Mouse (Mus musculus): ENCODE data around the gene Hoxb9. TPM values are rescaled to one million over a fixed set of nuclear protein-coding genes. Genes with fewer than 3 reads are reported as not detected.
A peak's percentile ranks its signal among the peaks of the same experiment; 100 is the strongest.

Hoxb9 gene
- total RNA-seq, 2 experiments from 2014 or later: 86.0 to 93.6 TPM

DNA sequence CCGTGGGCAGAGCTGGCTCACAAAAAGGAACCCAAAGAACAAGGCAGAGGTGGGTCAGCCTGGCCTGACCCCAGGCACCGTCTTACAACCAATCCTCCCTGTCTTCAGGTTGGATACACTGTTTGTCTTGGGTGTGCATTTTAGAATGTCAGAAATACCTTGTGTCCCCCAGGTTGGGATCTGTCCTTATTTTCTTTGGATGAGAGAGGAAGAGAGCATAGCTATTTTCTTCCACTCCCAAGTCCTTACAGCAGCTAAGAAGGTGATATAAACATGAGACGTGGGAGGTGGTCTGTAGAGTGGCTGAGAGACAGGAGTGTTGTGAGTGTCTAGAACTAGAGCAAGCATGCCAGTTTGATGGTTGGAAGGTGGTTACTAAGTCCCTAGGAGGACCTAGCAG, 26.2 kb downstream of the Hoxb9 start:
- no peak for DNase-seq (ENCODE audit: low spot score in 2 of 2)

DNA sequence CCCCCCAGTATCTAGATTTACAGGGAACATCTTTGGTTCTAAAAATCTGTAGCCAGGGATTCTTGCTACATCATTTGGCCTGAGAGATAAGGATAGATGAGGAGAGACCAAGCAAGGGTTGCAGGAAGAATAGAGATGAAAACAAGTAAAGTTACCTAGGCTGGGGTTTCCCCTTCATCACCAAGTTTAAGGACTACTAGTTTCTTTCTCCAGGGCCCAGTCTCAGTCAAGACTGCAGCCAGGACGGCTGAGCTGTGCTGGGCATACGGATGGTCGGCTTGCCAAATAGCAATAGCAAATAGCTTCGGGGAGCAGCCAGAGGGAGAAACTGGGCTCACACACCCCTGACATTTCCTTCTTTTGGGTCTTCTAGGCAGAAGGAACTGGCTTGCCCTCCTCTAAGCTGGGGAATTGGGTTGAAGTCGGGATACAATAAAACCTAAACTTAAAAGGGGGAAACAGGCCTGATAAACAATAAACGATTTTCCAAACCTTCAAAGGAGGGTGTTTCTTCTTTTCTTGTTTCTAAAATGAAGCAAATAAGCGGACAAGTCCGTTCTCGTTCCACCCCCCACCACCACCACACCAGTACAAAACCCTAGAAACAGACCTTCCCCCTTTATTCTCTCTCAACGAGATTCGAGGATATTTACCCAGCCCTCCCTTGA, 26.8 kb downstream of the Hoxb9 start:
- no peak for DNase-seq (ENCODE audit: low spot score in 2 of 2)

DNA sequence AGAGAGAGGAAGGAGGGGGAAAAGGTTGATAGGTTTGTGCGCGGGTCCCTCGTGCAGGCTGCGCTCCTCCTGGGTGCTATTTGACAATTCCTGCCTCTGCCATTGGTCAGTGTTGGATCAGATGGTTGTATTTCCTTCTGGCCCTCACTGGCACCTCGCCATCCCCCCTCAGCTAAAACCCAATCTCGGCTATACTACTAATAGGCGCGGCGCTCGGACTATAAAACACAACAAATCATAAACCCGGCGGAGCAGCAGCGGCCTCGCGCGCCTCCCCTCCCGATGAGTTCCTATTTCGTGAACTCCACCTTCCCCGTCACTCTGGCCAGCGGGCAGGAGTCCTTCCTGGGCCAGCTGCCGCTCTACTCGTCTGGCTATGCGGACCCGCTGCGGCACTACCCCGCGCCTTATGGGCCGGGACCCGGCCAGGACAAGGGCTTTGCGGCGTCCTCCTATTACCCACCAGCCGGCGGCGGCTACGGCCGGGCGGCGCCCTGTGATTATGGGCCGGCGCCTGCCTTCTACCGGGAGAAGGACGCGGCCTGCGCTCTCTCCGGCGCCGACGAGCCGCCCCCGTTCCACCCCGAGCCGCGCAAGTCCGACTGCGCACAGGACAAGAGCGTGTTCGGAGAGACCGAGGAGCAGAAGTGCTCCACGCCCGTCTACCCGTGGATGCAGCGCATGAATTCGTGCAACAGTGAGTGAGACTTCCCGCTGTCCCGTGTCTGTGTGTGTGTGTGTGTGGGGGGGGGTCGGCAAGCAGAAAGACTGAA, 27.8 kb downstream of the Hoxb9 start:
- DNase-seq (ENCODE audit: low spot score in 2 of 2): no peak

DNA sequence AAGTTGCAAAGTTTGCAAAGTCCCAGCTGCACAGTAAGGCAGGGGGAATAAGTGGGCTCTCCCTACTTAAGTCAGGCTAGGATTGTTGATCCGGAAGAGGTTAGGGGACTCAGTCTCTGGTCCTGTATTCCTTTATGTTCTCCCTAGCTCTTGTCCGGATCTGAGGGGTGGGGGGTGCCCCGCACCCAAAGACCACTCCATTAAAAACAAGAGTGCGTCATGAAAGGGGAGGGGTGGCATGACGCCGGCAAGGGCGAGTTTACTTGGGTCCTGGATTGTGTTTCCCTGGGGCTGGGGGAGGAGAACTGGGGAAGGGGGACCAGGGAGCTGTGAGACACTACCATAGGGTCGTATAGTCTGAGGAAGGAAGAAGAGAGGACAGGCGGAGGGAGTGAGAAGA, 28.5 kb downstream of the Hoxb9 start:
- no peak for DNase-seq (ENCODE audit: low spot score in 2 of 2)

DNA sequence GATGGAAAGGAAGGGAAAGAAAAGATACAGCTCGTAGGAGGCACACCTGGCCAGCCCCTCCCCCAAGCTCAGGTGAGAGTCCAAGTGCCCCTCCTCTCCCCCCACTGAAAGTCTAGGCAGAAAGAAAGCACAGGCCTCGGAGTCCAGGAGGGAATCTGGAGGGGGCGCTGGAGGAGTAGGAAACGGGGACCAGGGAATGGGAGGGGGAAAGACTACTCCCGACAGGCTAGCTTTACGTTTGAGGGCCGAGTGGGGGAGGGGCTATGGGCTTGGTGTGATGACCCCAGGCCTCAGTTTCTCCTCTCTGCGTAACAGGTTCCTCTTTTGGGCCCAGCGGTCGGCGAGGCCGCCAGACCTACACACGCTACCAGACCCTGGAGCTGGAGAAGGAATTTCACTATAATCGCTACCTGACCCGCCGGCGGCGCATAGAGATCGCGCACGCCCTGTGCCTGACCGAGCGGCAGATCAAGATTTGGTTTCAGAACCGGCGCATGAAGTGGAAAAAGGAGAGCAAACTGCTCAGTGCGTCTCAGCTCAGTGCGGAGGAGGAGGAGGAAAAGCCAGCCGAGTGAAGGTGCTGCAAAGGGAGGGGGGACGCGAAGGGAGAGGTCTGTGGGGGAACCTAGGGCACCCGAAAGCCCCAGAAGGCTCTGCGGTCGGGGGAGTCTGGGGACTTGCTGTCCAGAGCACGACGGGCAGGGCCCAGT, 29.3 kb downstream of the Hoxb9 start:
- no peak for DNase-seq (ENCODE audit: low spot score in 2 of 2)

DNA sequence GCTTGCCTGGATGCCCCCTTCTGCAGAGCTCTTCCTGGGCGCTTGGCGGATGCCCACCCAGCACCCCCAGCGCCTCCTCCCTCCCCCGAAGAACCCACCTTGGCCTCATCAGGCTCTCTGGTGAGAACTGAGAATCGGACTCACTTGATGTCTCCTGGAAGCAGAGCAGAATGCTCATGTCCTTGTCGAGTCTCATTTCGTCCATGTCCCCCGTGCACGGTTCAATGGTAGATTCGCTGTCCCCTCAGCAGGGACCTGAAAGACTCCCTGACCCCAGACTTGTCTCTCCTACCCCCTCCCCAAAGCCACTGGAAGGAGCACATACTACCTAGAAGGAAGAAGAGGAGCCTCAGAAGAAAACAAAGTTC, 29.8 kb downstream of the Hoxb9 start:
- DNase-seq (ENCODE audit: low spot score in 2 of 2): no peak

DNA sequence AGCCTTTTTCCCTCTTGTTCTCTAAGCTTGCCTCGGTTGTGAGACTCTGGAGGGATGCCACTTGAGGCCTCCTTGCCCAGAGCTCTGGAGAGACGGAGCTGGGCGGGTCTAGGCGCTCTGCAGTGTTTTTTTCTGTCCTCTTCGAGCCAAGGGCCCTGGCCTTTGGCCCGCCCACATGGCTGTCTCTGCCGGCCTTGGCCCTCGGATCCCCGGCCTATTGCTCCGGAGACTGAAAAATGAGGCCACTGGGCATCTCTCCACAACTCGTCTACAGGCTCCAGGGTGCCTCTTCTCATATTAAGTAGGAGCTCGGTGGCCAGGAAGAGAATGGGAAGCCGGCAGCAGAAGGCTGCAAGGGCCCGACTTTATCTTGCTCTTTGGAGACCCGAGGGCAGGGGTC, 30.6 kb downstream of the Hoxb9 start:
- no peak for DNase-seq (ENCODE audit: low spot score in 2 of 2)

DNA sequence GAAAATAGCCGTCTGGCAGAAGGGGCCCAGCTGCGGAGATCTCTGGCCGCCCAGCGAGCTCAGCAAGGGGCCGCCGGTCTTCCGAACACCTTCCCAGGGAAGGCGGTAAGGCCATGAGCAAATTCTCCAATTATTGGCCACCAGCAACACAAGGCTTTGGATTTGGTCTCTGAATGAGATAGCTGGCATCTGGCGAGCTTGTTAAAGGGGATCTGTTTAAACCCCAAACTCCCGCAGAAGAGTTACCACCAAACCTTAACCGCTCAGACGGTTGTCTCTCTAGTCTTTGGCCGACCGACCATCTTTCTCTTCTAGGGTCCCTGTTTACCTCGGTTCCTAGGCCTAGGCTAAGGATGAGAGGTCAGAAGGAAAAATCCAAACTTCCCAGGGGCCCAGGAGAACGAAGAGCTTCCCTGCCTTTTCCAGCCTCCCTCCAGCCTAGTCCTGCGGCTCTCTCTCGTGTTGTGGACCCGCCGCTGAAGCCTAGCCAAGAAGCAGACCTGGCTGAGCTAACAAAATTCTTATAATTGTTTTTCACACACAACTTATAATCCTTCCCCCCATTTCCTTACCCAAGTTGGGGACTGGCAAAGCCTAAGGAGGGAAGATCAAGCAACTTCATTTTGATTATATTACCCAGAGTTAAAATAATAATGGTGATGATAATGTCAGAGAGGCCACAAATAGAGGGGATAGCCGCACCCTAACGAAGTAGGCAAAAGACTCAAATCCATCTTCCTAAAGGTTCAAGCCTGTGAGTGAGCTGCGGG, 31.3 kb downstream of the Hoxb9 start:
- DNase-seq (ENCODE audit: low spot score in 2 of 2): no peak

DNA sequence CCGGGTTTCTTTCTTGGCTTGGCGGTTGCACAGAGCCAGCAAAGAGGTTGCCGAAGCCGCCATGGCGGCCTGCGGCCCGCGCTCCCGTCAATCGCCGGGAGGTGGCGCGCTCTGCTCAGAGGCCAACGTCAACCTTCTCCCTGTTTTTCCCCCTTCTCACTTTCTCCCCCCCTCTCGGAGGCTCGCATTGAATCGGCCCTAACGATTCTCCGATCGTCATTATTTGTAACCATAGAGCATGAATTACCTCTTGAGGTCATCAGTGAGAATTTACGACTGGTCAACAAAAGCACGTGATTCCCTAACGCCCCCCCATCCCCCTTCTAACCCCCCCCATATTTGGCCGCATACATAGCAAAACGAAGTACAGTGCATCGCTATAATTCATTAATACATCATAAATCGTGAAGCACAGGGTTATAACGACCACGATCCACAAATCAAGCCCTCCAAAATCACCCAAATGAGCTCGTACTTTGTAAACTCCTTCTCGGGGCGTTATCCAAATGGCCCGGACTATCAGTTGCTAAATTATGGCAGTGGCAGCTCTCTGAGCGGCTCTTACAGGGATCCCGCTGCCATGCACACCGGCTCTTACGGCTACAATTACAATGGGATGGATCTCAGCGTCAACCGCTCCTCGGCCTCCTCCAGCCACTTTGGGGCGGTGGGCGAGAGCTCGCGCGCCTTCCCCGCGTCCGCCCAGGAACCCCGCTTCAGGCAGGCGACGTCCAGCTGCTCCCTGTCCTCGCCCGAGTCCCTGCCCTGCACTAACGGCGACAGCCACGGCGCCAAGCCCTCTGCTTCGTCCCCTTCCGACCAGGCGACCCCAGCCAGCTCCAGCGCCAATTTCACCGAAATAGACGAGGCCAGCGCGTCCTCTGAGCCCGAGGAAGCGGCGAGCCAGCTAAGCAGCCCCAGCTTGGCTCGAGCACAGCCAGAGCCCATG, 32.2 kb downstream of the Hoxb9 start, which contains the start of gene Hoxb5:
Gene Hoxb5 (plus strand): TSS at position 186 of the 949 bp plus-strand sequence.
- DNase-seq (ENCODE audit: low spot score in 2 of 2): peak; percentile 78 to 79

DNA sequence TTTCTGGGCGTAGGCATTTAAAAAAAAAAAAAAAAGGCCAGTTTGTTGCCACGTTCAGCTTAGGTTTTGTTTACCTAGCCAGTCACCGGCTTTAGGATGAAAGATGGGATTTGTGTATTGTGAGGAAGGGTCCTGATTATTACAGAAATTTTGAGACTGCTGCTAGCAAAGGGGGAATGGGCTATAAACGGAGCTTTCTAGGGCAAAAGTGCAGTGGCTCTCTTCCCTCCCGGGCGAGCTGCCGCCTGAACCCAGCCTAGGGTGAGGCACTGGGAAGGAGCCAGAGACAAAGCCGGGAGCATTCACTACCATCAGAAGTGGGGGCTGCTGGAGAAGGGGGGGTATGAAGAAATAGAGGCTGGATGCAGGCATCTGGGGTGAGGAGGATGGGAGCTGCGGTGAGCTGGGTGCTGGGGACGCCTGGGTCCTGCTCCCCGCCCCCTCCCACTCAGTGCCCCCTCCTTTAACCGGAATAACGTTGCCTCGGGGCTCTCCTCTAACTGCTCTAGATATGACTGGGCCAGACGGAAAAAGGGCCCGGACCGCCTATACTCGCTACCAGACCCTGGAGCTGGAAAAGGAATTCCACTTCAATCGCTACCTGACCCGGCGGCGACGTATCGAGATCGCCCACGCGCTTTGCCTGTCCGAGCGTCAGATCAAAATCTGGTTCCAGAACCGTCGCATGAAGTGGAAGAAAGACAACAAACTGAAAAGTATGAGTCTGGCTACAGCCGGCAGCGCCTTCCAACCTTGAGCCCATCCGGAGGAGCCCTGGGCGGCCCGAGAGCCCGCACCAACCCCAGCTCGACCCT, 33.3 kb downstream of the Hoxb9 start:
- DNase-seq (ENCODE audit: low spot score in 2 of 2): no peak

DNA sequence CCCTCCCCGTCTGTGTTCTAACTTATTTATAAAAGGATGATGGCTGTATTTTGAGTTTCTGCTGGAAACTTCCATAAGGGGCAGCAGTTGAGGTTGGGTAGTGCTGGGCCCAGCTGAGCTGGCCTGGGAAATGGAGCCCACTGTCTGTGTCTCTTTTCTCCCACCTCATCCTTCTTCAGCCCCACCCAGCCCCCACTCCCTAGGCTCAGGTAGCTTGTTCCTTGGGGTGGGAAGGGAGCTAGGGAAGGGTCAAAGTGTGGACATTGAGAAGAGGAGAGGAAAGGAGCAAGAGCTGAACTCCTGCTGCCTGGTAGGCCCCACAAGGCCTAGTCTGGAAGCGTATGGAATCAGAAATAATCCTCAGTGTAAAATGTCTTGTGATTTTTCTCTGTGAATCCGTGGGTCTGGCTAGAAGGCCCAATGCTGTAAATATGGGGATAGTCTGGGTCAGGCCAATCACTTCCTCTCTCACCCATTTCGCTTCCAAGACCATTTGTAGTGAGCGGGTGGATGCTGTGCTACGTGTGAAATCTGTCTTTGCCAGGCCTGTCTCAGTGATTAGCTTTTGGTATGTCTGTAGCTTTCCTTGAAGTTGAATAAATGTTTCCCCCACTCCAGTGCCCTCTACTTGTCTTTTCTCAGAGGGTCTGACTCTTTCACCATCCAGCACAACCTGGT, 34.4 kb downstream of the Hoxb9 start:
- no peak for DNase-seq (ENCODE audit: low spot score in 2 of 2)

DNA sequence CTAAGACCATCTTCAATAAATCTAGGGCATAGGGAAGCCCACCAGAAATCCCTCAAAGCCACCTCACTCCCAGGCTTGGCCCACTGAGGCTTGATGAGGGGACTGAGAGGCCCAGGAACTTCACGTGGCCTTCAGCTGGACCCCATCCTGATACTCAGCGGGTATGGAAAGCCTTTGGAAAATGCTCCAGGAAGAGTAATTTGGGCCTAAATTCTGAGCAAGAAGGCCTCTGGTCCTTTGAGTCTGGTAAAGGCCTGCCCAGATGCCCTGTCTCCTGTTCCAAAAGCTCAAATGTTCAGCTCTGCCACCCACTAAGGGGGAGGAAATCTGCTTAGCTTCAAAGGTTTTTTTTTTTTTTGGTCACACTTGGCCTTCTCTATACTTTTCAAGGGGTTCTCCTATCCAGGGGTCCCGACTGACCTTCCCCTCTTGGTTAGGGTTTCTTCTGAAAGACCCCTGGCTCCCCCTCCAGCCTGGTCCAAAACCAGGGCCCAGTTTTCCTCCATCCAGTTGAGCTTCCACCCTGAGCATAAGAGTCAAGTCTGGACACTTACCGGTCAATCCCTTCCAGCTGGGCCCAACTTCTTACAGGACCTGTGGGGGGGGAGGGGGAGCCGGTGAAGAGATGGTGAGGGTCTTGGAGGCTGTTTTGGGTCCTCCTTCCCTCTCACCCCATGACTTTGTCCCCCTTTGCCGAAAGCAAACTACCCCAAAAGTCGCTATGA, 35.1 kb downstream of the Hoxb9 start:
- DNase-seq (ENCODE audit: low spot score in 2 of 2): no peak

DNA sequence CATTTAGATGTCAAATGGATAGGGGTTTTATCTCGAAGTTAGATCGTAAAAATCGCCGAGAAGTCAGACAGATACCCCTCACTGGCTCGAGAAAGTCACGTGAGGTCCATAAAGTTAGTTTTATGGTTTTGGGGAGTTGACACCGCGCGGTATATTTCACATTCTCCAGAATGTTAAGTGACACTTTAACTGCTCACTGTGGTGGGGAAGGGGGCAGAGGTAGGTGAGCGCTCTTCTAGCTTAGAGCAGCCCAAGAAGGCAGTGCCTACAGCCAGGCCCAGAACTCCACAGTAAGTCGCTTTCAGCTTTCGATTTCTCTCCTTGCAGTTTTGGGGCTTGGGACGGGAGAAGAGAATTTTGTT, 35.6 kb downstream of the Hoxb9 start:
- DNase-seq (ENCODE audit: low spot score in 2 of 2): no peak

DNA sequence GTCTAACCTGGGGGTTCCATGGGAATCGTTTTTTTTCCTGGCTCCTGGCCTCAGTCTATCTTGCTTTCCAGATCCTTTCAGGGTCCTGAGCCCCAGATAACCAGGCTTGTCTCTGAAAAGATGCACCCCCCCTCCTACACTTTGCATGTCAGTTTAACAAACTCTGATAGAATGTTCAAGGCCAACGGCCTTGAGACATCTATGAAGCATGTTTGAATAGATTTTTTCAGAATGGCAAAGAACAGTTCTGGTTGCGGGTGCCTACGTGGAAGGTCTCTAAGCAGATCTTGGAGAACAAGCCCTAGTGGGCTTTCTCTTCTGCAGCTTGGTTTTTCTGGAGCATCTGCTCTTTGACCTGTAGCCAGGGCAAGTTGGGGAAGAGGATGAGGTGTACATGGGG, 37.5 kb downstream of the Hoxb9 start:
- no peak for DNase-seq (ENCODE audit: low spot score in 2 of 2)

DNA sequence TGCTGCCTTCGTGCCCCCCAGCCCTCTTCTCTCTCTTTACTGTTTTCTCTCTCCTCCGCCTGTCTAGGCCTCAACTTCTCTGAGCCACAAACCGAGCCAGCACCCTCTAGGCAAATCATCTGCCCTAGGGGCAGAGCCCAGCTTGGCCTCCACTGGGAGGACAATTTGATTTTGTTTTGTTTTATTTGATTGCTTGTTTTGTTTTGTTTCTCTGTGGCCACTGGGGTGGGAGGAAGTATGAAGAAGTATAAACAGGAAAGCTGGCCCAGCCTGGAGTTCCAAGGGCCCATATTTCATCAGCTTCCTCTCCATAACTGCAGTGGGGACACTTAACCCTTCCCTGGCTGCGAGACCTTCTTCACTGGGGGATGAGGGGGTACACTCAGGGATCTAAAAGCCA, 38.0 kb downstream of the Hoxb9 start:
- no peak for DNase-seq (ENCODE audit: low spot score in 2 of 2)

DNA sequence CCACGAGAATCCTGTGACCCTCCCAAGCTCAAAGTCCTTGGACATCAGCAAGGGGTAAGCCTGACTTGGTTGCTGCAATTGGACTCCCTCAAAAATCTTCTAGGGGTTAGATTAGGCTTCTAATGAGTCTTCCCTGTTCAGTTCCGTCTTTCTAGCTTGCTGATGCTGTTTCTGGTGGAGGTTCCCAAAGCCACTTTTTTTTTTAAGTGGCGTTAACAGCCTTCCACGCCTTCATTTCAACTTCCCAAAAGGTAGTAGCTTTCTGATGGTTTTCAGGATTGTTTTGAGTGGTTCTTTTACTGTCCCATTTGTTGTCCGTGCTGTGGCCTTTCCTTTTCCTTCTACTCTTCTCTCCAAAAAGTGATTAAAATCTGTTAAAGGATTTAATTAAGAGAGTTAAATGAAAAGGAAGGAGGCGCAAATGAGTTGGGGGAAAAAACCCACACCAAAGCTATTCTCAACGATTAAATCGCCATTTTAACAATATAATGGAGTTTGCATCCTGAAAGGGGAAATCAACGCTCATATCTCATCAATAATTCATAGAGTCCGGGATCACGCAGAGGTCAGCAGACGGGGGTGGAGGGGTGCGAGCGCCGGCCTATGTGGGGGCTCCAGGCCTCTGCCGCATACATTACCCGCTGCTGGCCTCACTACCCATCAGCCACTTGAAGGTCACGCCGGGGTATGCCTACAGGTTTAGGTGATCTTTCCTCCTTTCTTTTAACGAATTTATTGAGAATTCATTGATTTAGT, 39.1 kb downstream of the Hoxb9 start:
- no peak for DNase-seq (ENCODE audit: low spot score in 2 of 2)

DNA sequence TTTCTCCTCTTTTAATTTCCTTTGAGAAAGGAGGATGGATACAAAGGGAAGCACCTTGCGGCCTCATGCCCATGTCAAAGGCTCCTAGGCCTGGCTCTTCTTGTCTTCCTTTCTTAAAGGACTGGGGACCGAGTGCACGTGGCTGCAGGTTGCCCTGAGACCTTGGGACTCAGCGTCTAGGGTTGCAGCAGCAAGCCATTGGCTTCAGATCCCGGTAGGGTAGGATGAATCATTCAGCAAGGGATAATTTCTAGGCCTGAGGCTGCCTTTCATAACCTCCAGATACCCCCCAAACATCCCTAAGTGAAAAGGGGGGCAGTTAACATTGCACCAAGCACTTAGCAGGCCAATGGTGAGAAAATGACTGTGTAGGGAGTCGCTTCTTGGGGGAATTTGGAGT, 39.8 kb downstream of the Hoxb9 start:
- no peak for DNase-seq (ENCODE audit: low spot score in 2 of 2)

Measured in adrenal gland, postnatal 4 days (tissue).